Mouse (Mus musculus) lung, adult 2 months (tissue): ENCODE measurements around the gene Mief2.

Source experiments
- CTCF ChIP-seq: fragments of 200-500 bp; IDR thresholded peaks from 2 replicates; pipeline ENCODE4 v1.5.1; 2011; ENCODE audit warnings: mild to moderate bottlenecking, low read length, control low read depth; ENCODE audit not compliant: insufficient read depth
- POLR2A ChIP-seq: fragments of 200-500 bp; IDR thresholded peaks from 2 replicates; pipeline ENCODE4 v1.6.1; 2011; ENCODE audit warnings: low read depth, mild to moderate bottlenecking, control low read depth, low read length, borderline replicate concordance; ENCODE audit errors: extremely low read depth

DNA sequence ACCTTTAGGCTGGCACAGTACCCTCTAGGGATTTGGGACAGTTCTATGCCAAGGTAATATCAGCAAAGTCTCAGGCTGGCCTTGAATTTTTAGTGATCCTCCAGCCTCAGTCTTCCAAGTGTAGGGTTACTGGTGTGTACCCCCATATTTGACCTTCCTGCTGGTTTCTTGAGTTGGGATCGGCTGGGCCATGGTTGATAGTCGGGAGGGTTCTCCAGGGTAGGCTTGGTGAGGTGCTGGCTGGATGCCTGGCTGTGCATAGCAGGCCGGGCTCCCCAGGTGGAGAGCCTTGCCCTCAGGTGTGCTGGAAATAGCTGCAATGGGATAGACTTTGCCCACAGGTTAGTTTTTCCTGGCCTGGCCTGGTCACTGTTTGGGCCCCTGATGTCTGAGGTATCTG is 22.9 kb upstream of the Mief2 start:
- TF ChIP-seq POLR2A (no peak), CTCF (no peak)
